Mouse (Mus musculus) urinary bladder, postnatal 10 days (tissue): Measurements from ENCODE around the gene Nipsnap3b.

ENCODE experiments used
- DNase-seq: peaks from one replicate; pipeline ENCODE4 v3.0.0; 2022; ENCODE audit warnings: low spot score

The Nipsnap3b gene

DNA sequence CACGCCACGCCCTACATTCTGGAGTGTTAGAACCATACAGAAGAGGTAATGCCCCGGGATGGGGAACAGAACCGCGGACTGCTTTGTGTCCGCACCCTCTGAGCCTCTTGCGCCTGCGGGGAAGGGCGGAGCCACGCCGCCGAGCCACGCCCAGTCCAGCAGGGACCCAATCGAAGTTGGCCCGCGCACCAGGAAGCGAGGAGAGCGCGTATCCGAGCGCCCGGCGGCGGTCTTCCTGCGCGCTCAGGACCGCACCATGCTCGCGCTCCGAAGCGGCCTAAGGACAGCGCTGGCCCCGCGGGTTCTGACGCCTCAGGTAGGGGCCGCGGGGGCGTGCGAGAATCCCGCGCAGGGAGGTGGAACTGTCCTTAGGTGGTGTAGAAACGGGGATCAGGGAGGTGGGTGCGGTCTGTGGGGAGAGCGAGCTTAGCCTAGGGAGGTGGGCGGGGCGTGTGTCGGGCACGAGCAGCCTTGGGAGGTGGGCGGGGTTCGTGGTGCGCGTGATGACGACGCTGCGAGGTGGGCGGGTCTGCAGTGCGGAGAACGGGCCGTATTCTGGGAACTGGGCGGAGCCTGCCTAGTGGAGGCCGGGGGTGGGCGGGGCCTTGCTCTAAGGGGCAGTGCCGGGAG lies at the start of gene Nipsnap3b:
TSS of gene Nipsnap3b (plus strand) at position 149 of the 630 bp plus-strand sequence.
- peak; percentile 92 for DNase-seq

DNA sequence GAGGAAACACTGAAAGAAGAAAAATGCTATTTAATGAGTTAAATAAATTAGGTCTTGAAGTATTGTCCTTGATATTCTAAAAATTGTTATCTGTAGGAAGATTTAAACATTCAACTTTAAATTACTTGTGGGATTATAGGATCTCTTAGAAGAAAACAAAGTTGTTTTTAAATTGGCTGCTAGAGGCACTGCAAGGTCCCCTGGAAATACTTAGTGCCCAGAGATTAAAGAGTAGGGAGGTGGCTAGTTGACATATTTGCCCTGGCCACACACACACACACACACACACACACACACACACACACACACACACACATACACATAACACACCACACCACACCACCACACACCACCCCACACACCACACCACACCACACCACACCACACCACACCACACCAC lies 47.4 kb upstream of the Nipsnap3b start, which contains the start of gene Olfr270:
TSS of gene Olfr270 (plus strand) at position 301 of the 400 bp plus-strand sequence.
- no peak for DNase-seq

DNA sequence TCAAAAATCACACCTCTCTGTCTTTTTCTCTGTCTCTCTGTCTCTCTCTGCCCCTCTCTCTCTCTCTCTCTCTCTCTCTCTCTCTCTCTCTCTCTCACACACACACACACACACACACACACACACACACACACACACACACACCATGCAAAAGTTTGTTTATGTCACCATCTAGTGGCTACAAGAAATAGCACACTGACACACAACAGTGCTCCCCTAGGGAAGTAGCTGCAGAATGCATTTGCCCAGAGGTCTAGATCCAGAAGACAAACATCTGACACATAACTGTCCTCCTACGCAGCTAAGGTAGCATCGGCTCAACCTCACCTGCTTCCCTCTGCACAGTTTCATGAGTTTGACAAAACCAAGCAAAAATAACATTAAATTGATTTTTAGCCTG lies 26.5 kb upstream of the Nipsnap3b start:
- DNase-seq, result no peak

DNA sequence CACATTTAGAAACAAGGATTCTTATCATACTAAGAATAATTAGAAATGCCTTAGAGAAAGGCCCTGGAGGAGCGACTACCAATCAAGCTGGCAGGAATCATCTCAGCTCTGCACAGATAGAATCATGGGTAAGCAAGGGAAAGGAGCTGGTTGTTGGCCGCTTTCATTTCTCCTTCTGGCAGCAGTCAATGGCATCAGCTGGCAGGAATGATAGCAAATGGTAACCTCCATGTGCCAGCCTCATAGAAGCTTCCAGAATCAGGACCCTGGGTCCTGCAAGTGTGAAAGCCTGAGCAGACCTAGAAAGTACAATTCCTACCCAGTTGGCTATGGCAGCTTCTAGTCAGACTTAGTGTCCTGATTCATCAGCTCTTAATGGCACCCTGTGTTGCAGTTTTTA lies 25.4 kb upstream of the Nipsnap3b start:
- DNase-seq, result no peak

DNA sequence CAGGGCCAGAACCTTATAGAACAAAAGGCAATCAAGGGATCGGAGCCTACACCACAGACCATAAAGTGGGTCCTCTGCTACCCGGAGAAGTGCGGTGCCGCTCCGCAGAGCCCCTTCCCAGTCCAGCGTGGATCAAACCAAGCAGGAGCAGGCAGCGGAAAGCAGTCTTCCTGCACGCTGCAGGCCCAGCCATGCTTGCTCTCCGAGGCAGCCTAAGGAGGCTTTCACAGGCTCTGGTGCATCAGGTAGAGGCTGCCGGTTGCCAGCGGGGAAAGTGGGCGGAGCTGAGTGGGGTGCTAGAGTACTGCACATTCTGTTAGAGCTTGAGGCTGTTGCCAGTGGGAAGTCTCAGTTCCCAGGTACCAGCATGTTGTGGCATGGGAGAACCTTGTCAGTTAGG lies 22.4 kb upstream of the Nipsnap3b start, which contains the start of gene Nipsnap3a:
TSS of gene Nipsnap3a (plus strand) at position 25 of the 400 bp plus-strand sequence.
- no peak for DNase-seq

DNA sequence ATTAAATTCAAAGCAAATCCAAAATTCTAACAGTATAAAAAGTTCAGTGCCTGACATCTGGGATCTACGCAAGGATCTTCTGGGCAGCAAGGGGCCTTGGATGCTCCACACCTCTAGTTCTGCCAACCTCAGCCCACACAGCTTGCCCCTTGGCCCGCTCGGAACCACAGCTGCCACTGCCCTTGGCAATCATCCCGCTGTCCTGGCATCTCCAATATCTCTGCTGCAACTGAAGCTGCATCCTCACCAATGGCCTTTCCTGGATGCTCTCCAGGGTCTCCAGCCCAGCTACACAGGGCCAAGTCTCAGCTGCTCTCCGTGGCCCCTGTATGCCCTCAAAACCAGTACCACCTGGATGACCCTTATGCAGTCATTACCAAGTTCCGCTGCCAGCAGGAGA lies 12.2 kb upstream of the Nipsnap3b start:
- no peak for DNase-seq

DNA sequence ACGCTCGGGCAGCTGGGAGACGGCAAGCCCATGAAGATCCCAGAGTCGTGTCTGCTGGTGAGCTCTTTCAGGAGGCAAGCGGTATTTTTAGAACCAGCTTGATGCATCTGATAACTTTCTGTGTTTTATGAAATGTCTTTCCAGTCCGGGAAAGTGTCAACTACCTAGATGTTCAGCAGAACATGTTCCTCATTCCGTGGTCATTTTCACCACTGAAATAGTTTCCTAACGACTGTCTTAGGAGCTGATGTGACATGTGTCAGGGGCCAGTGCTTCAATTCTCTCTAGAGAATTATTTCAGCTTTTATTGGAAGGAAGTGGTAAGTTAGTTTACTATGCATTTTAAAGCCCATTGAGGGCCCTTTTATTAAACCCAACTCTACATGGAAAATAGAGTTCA lies 11.5 kb upstream of the Nipsnap3b start:
- no peak for DNase-seq

DNA sequence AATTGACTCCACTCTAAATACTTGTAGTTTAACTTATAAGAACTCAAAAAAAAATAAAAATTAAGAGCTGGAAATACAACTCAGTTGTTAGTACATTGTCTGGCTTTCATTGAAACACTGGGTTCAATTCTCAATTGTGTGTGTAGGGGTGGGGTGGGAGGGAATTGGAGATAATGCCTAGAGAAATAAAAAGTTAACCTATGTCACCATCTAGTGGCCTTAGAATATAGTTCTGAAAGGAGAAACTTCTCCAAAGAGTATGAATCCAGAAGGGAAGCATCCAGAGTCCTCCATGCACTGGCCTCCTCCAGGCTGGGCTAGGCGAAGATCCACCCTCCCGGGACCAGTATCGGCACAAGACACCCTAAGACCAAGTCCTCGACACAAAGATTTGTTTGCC lies 2.5 kb upstream of the Nipsnap3b start:
- no peak for DNase-seq

DNA sequence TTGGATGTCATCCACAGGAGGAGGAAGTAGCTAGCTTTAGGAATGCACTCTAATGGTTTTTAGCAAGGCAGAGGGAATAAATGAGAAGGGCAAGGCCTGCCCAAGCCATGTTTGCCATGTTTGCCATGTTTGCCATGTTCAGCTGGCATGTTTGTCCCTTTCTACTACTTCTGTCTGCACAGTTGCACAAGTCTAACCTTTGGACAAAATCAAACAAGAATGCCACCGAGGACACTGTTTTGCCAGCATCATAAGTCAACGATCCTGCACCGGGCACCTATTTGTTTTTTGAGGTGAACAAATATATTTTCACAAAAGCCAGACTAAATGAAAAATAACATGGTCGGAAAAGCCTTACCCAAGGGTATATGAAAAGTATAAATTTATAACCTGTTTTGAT lies 1.8 kb upstream of the Nipsnap3b start:
- DNase-seq, result no peak

DNA sequence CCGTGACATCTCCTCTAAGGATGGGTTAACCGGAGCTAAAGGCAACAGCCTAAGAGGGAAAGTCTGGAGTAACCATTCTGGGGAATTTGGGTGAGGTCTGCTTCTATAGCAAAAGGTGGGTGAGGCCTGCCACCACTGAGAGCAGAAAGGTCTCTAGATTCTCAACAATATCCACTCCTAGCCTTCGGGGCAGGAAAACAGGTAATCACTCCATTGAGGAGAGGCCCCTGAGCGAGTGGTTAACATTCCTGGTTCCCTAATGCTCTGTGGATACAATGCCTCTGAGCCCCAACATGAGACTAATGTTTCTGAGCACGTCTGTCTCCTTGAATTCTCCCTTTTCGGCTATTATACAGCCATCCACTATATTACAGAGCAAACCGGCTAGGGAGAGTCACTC lies 2.7 kb downstream of the Nipsnap3b start:
- no peak for DNase-seq

DNA sequence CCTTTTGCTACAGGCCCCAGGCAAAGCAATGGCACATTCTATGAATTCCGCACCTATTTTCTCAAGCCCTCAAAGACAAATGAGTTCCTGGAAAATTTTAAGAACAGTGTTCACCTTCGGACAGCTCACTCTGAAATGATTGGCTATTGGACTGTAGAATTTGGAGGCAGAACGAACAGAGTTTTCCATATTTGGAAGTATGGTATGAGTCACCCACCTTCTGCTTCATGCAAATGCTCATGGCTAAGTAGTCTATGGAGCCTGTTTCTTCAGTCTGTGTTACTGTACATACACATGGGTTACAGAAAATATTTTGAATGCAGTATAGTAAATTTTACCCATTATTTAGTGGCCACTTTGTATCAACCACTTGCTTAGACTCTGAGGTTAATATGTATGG lies 3.3 kb downstream of the Nipsnap3b start:
- DNase-seq, result no peak

DNA sequence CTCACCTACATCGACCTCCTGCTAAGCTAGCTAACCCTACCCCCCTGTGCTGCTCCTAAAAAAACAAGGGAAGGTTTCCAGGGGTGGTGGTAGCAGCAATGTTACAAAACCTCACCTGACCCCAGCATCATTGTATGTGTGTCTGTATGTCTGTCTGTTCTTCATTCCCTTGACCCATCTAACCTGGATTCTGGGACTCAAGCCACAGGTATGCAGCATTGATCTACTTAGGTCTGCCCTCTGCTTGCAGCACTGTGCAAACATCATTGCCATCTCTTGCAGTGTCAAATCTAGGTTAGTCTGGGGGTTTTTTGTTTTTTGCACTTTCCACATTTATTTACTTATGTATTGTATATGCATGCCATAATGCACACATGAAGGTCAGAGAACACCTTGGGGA lies 6.7 kb downstream of the Nipsnap3b start:
- DNase-seq, result no peak

DNA sequence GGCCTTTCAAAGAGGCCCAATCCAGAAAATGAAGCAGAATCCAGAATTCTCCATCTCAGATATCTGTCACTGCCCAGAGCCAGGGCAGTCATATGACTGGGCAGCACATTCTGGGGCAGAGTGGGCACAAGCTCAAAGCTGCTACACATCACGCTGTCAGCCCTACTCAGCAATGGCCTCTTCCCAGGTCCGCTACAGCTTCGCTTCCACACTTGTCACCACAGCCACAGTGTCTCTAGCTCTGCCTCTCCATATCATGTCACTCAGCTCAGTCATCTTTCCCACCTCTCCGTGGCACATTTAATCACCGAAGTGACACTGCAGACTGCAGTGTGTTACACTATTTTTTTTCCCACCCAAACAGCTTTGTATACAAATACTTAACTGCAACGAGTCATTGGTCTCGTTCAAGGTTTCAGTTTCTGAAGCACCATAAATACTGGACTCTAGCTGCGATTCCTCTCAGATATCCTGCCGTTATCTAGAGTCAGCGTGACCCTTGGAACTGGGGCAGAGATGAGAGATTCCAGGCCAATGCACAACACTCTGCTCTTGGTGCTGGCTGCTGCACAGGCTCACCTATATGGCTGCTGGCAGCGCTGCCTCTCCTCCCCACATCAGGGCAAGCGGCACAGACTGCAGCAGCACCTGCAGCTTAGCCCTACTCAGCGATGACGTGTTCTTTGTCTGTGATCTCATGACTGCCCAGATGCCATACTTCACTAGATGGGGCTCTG lies 11.7 kb downstream of the Nipsnap3b start:
- DNase-seq, result no peak

DNA sequence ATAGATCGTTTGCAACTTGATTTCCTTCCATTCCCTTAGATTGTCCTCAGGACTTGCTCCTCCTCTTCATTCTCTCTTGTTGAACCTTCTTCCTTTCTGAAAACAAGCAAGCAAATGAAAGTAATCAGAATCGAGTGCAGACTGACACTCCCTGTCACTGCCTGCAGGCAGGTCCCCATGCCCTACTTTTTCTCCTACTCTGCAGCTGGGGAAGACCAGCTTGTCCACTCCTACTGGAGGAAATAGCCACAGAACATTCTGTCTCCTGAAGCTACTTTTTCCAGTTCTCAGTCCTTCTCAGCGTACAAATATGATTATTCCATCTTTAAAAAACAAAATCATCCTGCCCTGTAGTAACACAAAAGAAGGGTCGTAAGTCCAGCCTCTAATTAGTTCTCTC lies 12.7 kb downstream of the Nipsnap3b start:
- no peak for DNase-seq

DNA sequence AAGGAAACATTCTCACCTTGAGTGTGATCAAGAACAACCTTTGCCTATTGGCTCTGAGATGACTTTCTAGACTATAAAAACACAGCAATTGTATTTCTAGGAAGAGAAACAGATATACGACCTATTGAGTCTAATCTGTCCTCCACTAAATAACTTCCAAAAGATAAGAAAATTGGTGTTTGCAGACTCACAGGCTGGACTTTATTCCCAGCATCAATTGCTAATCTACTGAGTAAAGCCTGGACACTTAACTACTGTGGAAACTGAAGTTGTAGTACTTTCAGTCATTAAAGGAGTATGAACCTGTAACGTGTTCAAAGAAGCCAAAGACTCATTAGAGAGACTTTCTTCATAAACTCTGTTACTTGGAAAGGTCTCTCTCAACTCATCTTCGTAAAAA lies 16.1 kb downstream of the Nipsnap3b start:
- DNase-seq, result no peak

DNA sequence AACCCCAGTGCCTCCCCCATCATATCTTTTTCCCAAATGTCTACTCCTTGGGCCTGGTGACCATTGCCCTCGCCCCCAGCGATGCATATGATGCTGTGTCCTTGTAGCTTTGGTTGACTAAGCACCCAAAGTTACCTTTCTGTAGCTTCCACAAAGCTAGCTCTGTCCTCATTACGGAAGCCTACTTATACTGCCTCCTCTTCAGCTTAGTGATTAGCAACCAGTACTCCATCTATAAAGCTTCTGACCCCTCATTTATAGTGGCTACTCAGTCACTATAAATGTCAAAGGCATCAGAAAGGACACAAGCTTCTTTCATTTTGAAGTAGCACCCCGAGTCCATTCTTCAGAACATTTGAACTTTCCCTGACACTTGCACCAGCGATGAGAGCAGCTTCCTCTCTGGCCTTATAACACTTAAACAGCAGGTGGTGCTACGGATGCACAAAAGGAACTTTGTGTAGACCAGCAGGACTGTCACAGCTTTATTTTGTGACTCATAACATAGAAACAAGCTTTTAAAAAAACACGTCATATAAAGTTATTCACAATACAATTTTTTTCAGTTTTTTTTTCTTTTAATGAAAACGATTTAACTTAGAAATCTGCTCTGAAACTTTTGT lies 18.8 kb downstream of the Nipsnap3b start:
- DNase-seq, result no peak

DNA sequence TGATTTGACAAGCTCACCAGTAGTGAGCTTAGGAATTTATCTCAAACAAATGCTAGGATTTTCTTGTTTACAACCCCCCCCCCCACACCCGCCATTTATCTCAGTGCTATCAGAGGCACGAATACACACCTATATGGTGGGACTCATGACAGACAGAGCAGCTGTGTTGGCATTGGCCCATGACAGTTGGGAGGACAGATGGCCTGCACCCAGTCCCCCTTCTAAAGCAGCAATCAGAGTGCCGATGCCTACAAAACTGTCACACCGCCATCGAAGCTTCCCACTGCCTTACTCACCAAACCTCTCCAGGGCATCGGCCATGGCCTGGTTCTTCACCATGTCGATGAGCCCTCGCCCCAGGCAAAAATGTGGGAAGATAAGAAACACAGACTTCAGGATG lies 32.1 kb downstream of the Nipsnap3b start:
- no peak for DNase-seq

DNA sequence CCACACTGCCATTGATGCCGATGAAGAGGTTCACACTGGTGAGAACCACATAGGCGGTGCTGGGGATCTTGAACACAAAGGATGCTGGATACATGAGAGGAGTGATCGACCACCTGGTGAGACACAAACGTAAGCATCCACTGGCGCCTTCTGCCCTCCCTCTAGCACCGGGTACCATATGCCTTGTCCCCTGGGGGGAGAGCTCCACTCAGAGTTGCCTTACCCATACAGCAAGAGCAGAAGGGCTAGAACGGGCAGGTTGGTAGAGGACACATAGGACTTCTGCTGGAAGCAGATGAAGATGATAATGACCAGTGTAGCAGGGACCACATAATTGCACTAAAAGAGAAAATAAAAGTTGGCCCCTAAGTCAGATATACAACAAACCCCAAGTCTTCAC lies 34.1 kb downstream of the Nipsnap3b start:
- DNase-seq, result no peak

DNA sequence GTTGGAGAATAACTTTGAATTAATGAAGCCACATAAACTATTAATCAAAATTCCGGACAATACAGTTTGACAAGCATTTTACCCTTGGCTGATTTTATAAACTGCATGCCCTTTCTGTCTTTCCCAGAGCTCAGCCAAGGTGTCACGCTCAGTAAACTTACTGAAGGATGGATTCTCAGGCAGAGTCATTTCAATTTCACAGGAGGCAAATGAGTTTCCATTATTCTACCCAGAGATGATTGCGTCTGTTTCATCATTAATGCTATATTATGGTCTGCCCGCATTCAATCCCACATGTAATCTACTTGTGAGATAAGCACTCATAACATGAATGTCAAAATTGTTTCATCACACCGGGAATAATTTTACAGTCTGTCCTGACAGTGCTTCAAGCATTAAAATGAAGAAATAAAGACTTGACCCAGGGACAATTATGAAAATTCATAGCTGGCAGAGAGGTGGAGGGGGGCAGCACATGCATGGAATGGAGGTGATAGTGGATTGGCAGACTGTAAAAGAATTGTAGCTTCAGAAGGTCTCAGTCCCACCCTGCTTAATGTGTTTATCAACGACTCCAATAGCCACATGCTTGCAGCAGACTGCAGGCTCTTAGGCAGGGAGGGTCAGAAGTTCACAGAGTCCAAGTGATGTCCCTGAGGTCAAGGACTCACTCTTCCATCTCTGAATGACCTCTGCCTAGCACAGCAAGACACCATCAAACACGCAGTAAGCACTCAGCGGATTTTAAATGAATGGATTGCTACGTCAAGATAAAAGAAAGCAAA lies 34.8 kb downstream of the Nipsnap3b start:
- no peak for DNase-seq

DNA sequence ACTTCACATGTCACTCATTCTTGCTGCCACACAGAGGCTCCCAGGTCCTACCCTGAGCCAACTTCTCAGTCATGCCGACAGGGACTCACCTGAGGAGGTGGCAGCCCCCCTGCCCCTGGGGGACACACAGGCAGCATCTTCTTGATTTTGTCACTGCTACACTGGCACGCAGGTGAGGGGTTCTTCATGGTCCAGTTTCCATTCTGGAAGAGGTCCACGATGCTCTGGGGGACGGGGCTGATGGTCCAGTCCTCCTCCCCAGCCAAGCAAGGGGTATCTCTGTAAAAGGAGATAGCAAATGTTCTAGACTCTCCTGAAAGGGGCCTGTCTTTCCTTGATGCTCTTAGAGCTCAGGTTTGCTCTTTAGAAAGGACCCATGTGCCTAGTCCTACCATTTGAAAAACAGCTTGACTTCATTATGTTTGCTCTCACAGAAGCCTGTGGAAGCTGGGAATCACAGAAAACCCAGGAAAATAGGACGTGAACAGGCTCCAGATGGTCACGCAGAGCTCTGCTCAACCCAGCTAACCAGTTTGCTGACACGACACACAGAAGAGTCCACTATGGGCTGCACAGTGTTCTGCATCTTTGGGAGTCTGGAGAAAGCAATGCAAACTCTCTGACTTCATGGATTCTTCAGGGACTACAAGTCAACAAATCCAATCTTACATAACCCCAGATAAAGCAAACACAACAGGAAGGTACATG lies 50.8 kb downstream of the Nipsnap3b start:
- no peak for DNase-seq
